Mouse (Mus musculus) bone marrow, adult 2 months (tissue): ENCODE measurements around the gene Cd2bp2.

Source experiments
- CTCF ChIP-seq: fragments of 200-500 bp; IDR thresholded peaks from 2 replicates; pipeline ENCODE4 v1.5.1; 2011; ENCODE audit warnings: low read length, control low read depth; ENCODE audit not compliant: control insufficient read depth, insufficient read depth
- POLR2A ChIP-seq: fragments of 200-500 bp; IDR thresholded peaks from 2 replicates; pipeline ENCODE4 v1.6.1; 2011; ENCODE audit warnings: low read depth, mild to moderate bottlenecking, control low read depth, low read length, borderline replicate concordance; ENCODE audit not compliant: control insufficient read depth

DNA sequence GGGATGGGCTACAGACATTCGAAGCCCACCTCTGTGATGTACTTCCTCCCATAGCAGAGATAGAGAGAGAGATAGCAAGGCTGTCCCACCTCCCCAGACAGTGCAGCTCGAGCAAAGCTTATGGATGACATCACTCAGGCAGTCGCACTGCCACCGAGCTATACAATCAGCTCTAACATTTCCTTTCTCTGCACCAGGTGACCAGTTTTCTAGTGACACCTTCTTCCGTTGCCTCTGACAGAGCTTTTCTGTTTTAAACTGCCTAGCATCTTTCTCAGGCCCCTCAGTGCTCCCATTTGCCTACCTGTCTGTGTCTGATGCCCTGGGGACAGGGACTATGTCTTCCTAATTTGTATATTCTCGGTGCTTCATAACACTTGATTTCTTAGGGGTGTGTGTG is 24.6 kb upstream of the Cd2bp2 start:
- TF ChIP-seq CTCF (no peak), POLR2A (no peak)
